Mouse (Mus musculus) ES-Bruce4 (cell line): ENCODE results near the gene Tmem136.

ENCODE experiments used
- CTCF ChIP-seq: IDR thresholded peaks from one replicate; pipeline ENCODE4 v1.8.1; 2011; ENCODE audit warnings: low read depth, low read length
- POLR2A ChIP-seq: IDR thresholded peaks from one replicate; pipeline ENCODE4 v1.8.1; 2011; ENCODE audit warnings: low read length; ENCODE audit not compliant: insufficient read depth

DNA sequence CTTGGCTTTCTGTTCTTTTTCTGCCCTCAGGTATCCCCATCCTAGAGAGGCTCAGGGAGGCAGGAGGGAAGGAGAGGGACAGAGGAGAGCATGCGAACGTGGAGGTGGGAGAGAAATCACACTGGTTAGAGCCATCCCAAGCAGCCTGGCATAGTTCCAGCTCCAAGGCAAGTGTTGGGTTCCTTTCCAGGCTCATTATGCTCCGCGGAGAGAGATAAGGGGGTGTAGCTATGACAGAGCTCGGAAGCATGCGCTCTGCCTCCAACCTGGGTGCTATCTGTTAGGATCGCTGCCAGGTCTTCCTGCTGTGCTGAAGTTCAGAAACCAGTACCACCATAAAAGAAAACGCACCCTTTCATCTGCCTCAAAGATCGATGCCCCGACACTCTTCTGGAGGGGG is 33.7 kb upstream of the Tmem136 start:
- TF ChIP-seq POLR2A = no peak
- no peak for TF ChIP-seq CTCF
